Mouse (Mus musculus) brain, adult 2 months (tissue): ENCODE data around the gene M1ap.

Experiments
- DNase-seq: peaks from one replicate; pipeline ENCODE4 v3.0.0; 2011; ENCODE audit warnings: low read depth, low spot score

The M1ap gene

DNA sequence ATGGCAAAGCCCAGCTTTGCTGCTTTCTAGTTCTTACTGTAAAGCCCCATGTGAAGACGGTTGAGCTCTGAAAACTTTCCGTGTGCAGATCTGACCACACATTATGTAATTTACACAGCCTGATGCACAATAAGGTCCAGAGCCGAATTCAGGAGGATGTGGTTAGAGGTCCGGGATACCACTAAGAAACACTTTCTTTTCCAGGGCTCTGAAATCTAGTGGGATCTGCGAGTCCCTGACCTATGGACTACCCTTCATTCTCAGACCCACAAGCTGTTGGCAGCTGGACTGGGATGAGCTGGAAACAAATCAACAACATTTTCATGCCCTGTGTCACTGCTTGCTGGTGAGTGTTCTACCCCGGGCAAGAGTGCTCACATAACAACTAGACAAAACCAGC lies 59.4 kb downstream of the M1ap start:
- no peak for DNase-seq

- DNase-seq: no peak
Observed at GRCm38 (mm10) chr6:83008659-83009058, 62.0 kb downstream of the M1ap start.

DNA sequence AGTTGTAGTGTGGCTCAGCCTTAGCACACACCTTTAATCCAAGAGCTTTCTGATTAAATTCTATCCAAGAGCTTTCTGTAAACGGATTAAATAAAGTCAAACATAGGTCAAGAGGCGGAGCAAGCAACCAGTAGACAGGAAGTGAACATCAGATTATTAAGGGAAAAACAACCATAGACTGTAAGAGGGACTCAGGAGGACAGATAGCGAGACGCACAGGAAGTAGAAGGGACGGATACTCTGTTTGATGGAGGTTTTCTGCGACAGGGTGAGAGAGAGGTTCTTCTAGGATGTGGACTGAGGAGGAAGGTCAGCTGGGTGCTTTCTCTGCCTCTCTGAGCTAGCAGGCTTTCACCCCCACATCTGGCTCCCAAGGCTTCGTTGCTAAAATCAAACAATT lies 63.3 kb downstream of the M1ap start:
- DNase-seq: no peak

GRCm38 (mm10) chr6:83011255-83011654 lies 64.6 kb downstream of the M1ap start:
- no peak for DNase-seq

GRCm38 (mm10) chr6:83011756-83012155 lies 65.1 kb downstream of the M1ap start:
- DNase-seq: no peak

- no peak for DNase-seq
Observed at GRCm38 (mm10) chr6:83013444-83013843, 66.7 kb downstream of the M1ap start.

- no peak for DNase-seq
Observed at GRCm38 (mm10) chr6:83014482-83015466, 68.1 kb downstream of the M1ap start.

- DNase-seq: no peak
Observed at GRCm38 (mm10) chr6:83015749-83016148, 69.0 kb downstream of the M1ap start.

GRCm38 (mm10) chr6:83017190-83017589 lies 70.5 kb downstream of the M1ap start:
- no peak for DNase-seq

GRCm38 (mm10) chr6:83019044-83019443 lies 72.3 kb downstream of the M1ap start:
- DNase-seq: no peak

- no peak for DNase-seq
Observed at GRCm38 (mm10) chr6:83020121-83020520, 73.4 kb downstream of the M1ap start.

DNA sequence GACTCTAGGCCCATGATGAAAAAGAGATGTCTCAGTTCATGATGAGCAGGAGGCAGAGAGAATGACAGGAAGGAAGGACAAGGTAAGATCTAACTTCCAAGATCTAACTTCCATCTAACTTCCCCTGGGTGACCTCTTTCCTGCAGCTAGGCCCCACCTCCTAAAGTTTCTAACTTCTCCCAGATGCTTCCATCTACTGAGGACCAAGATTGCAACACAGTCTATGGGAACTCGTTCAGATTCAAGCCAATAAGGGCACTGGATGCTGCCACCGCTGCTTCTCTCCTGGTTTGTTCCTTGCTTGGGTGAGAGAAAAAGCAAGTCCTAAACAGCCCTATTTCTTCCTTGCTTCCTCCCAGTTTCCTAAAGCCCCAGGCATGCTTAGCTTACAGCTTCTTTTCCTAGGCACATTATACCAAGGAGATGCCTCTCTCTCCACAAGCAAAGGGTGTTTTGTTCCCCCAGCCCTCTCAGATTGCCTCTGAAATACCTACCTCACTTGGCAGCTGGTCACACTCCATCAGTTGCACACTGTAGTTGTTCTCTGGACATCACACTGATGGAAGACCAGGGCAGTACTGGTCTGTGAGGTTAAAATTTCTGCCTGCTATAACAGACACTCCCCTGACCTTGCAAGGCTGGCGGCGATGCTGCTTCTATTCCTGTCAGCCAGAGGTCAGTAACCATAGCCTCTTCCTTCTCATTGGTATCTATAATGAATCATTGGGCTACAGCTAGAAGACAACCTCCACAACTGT lies 74.3 kb downstream of the M1ap start:
- DNase-seq: no peak

- no peak for DNase-seq
Observed at GRCm38 (mm10) chr6:83023008-83023407, 76.3 kb downstream of the M1ap start.

DNA sequence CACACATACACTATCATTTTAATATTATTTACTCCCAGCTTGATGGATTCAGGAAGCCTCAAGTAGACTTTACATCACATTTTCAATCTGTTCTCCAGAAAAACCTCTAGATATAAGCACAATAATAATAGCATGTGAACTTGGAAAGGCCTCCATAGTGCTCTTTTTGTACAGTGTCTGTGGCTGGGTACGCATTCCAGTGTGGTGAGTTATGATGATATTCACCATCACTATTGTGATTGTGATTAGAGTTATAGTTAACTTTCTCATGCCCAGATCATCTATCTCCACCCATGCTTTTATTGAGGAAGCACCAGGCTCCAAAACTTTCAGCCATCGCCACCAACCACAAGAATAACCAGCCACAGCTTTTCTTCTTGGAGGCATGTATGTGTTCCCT lies 77.1 kb downstream of the M1ap start:
- DNase-seq: no peak

DNA sequence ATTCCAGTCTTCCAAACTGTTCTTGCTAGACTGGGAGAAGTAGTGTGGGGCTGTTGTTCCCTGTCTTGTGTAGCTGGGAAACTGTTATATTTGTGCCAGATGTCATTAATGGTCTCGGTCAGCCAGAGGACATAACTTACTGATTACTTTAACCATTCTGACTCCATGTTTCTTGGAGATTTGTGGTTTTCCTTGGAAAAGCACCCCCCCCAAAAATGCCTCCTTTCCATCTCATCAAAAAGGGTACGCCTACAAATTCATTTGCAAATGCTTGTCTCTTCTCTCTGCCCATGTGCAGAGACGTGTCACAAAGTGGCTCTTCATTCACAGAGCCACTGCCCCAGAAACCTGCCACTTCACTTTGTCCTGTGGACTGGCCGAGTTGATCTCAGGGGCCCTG lies 77.7 kb downstream of the M1ap start:
- no peak for DNase-seq

DNA sequence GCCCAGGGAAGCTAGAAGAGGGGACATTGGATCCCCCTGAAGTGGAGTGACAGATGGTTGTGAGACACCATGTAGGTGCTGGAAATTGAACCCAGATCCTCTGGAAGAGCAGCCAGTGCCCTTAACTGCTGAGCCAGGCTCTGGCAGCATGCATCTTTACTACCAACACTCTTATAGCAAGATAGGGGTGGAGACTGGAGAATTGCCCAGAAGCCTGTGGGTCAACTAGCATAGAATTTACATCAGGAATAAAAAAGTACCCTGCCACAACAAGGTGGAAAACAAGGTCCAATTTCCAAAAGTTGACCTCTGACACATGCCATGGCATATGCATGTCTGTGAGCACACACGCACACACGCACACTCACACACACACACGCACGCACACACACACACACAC lies 78.5 kb downstream of the M1ap start:
- DNase-seq: no peak

GRCm38 (mm10) chr6:83027293-83027692 lies 80.6 kb downstream of the M1ap start:
- peak; percentile 36 for DNase-seq

GRCm38 (mm10) chr6:83027706-83028105 lies 81.0 kb downstream of the M1ap start:
- no peak for DNase-seq

DNA sequence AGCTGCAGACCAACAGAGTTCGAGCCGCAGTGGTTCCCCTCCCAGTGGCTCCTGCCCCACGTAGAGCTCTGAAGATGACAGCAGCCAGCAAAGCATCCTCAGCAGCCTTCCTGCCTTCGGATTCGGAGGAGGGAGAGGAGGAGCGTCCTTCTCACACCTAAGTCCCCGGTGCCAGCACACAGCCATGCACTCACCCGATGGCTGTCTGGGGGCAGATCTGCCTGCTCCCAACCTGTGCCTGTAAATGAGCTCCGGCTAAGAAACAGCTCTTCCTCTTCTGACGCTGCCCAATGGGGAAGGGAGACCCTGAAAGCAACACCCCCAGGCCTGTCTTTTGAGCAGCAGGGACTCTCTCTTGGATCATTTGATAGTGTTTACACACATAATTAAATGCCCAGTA lies 83.1 kb downstream of the M1ap start:
- DNase-seq: no peak

DNA sequence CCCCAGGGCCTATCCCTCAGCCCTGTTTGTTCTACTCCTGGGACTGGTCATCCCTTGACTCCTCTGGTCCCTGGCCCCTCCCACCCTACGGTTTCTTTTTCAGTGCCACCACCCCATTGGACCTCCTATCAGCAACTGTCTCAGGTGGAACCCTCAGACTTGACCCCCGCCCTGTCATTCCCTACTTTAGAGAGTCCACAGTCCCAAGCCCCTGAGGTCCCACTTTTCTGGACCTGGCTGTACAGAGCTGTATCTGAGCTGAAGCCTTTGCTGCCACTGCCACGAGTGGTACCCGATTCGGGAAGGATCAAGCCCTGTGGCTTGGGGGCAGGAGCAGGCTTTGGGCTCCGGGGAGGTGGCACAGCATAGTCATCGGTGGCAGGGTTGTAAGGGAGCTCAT lies 84.4 kb downstream of the M1ap start:
- no peak for DNase-seq

- DNase-seq: no peak
Observed at GRCm38 (mm10) chr6:83031921-83032590, 85.4 kb downstream of the M1ap start.

DNA sequence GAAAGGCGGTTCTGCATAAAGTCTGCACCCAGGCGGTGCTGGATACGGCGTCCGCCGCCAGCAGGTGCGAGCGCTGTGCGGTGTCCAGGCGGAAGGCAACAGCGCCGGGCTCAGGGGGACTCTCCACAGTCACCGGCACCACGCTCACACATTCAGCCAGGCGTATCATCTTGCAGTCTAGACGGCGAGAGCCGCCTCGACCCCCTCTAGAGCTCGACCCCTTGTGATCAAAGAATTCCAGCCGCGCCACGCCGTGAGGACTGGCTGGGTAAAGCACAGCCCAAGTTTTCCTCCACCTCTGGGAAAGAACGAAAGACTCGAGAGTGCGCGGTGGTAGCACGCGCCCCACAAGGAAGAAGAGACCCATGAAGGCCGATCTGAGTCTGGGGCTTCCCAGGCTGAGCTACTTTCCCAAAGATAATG lies 86.1 kb downstream of the M1ap start:
- no peak for DNase-seq
